Mouse (Mus musculus): ENCODE results near the gene Spice1.

GRCm38 (mm10) chr16:44356291-44356690 lies 9.4 kb downstream of the Spice1 start:
- no peak for TF ChIP-seq CTCF (IDR thresholded peaks at IDR 0.05; ENCODE audit: low read depth)
- no peak for TF ChIP-seq EP300 (IDR thresholded peaks at IDR 0.05; ENCODE audit: low read depth)

Data from heart, postnatal 0 days (tissue).